Mouse (Mus musculus): ENCODE measurements around the gene Nfib. TPM values are rescaled to one million over a fixed set of nuclear protein-coding genes. Genes with fewer than 3 reads are reported as not detected.

Nfib gene
- total RNA-seq, 2 experiments from 2014 or later, result 118 to 124 TPM

DNA sequence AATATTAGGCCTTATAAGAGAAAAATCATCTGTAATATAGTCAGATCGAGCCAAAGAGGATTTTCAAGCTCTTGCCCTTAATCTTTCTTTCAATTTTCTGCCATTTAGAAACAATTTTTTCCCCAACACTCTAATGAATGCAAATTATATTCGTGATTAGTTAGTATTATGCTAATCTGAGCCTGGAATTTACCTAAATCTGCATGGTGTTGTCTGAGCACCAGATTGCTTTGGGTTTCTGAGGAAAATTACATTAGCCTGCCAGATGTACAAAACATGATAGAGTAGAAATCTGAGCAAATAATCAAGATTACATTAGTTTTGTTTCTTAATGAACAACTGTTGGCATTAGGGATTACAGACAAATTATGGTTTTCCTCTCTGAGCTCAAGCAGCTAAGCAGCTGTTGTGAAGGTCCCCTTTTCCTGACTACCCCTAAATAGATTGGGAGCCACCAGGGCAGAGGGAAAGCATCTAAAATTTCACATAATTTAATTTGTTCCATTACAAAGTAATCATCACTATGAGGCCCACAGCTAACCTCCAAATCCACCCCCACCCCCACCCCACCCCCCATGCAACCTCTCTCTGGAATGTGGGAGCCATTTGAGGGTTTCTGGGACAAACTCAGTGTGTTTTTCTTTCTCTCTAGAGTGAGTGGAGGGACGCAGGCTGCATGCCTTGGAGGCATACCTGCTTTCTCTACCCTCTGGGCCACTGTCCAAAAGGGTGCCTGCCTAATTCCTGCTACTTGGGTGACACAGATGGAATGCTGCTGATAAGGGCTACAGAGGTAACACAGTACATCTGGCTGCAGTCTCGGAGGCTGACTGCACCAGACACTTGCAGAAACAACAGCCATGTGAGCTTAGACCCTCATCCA lies 14.2 kb downstream of the Nfib start:
- DNase-seq (ENCODE audit: low spot score in 2 of 2), result no peak

DNA sequence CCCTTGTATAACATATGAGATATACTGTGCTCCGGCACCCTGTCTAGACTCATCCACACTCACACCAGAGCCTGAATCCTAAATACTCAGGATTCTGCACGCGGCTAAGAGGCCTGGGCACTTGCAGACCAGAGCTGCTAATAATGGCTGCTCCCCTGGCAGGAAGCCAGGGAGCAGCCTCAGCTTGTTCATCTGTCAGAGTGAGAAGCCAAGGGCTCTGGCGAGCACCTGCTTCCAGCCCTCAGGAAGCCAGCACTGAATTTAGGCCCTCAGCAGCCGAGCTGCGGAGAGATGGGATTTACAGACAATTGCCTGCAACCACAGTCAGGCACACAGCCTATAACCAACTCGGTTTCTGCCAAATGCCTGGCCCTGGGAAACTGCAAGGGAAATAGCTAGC lies 15.3 kb downstream of the Nfib start:
- DNase-seq (ENCODE audit: low spot score in 2 of 2), result no peak

DNA sequence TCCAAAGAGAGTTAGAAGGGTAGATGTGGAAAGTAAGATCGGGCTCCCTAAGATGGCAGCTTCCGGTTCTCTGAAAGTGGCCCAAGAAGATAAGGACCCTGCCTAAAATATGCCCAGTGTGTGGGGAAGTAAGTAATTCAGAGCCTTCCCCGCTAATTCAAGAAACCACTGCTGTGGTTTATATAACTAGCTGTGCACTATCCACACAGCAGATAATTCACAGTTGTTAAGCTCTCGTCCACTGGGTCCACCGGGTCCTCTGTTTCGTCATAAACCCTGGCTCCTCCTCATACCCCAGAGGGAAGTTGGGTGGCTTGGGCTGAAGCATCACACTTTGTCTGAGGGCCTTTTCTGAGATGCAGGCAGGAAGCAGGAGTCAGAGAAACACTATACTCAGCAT lies 19.5 kb downstream of the Nfib start:
- no peak for DNase-seq (ENCODE audit: low spot score in 2 of 2)

DNA sequence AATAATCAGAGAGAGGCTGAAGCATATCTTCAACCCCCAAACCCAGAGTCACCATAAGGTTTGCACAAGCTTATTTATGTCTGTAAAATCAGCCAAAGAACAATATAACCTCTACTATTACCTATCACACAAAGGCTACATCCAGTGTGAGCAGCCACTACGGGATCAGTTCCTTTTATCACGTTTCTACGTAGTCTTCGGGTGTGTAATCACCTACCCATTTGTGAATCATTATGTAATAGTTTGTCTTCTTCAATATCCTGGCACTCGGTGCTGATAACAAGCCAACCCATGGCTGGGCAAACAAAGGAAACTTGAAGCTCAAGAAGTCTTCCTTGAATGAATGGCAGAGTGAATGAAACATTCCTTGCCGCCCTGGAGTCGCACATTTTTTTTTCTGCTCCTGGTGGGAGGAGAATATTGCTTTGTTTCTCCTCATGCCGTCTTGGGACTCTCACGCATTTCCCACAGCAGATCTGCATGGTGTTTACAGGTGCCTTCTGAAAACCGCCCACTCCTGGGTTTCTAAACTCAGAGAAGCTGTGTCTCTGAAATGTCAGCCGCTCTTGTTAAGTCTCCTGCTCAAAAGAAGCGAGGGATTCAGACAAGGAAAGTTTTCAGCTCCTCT lies 21.3 kb downstream of the Nfib start:
- DNase-seq (ENCODE audit: low spot score in 2 of 2), result no peak

DNA sequence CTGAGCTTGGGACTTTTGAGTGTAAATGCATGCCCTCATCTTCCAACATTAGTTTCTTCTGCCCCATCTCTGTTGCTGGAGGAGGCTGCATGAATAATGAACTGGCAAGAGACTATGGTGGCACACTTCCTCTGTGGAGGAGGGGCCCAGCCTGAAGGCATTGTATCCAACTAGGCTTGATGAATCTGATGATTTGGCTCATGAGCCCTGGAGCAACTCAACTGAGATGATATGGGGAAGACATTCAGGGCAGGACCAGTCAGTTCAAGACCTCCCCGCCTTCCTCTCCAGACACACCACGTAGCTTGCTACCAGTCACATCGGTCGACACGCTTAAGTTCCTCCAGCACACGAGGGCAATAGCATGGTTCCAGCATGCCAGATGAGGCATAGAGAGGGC lies 22.0 kb downstream of the Nfib start:
- no peak for DNase-seq (ENCODE audit: low spot score in 2 of 2)

DNA sequence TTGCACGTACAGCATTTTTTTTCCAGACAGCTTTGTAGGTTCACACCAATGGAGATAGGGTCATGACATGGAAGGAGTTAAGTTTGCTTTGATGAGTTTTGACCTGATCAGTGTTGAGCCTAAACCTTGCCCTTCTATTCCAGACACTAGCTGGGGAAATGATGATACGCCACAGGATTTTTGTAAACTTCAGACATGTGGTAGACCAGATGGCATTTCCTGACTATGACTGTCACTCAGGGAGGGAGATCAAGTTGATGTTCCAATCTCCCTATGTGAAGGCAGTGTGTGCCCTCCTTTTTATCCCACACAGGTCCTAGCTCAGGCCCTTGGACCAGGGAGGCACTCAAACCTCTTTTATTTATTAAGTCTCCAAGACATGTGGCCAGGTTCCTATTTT lies 29.4 kb downstream of the Nfib start:
- no peak for DNase-seq (ENCODE audit: low spot score in 2 of 2)

DNA sequence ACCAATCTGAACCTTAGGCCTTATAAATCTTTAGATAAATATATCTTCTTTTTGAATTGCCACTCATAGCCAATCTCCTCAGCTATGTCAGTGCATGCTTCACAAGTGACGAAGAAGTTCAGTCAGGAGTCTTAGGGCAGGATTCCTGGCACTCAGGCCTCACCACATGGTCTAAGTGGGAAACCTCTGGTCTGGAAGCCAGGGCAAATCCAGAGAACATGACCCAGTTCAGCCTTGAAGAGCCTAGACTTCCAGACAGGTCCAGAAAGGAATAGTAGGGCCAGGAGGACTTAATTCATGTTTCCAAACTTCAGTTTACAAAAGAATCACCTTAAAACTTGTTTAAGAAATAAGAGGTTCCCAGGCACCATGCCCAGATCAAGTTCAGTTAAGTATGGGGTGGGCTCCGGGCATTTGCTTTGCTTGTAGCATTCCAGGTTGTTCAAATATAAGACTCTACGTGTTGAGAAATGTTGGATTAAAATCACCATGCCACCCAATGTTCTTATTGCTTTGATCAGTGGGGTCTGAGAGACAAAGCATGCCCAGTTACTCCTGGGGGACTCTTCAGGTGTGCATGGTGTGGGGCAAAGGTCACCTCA lies 38.2 kb downstream of the Nfib start:
- no peak for DNase-seq (ENCODE audit: low spot score in 2 of 2)

DNA sequence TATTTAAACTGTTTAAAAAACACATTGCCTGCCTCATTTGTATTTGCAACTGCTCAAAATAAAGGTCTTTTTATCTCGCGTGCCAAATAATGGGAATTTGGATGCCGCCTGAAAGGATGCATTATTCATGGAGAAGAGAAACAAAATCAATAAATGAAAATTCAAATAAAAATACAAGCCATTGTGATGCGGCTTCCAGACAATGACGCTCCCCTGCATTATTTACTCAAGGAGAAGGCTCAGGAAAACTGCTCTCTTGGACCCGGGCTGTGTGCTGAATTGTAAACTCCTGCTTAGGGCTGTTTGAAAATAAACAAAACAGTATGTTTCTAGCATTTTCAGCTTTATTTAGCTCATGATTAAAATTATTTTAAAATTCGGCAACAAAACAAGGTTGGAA lies 41.1 kb downstream of the Nfib start:
- no peak for DNase-seq (ENCODE audit: low spot score in 2 of 2)

DNA sequence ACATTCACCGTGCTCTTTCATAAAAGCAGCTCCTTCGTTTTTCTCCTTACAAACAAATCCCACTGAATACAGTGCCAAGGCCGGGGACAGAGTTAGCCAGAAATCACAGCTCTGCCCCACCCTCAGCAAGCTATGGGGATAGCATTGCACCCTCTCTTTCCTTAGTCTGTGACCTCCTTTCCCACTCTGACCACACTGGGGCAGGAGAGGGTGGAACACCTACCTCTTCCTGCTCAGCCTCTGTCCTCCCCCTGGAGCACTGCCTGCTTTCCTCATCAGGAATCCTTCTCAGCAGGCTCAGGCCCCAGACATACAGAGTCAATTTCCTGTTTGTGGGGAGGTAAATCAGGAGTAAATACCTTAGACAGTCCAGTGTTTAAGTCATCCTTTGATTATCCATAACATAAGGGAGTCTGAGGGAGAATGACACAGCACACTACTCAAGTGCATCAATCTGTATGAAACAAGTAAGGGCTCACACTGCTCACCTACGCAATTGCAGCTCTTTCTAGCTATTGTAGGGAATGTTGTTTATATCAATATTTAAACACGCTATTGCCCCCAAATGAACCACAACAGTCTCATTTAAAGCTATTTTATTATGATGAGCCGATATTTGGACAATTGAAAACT lies 41.7 kb downstream of the Nfib start:
- DNase-seq (ENCODE audit: low spot score in 2 of 2), result no peak

DNA sequence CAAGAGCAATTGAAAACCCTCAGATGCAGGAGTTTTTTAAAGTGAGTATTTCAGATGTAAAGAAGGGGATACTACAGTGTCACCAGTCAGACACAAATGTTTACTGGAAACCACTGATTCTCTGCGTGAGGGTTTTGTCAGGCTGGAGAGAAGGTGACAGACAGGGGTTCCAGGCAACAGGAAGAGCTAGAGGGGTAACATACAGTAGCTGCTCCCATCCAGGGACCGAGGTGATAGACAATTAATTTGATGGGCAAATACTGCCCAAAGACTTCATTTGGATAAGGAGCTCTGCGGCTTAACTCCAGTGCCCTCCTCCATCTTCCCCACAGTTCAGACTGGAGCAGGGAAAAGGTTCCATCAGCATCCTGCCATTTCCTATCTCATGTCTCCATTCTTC lies 42.9 kb downstream of the Nfib start:
- DNase-seq (ENCODE audit: low spot score in 2 of 2), result no peak

DNA sequence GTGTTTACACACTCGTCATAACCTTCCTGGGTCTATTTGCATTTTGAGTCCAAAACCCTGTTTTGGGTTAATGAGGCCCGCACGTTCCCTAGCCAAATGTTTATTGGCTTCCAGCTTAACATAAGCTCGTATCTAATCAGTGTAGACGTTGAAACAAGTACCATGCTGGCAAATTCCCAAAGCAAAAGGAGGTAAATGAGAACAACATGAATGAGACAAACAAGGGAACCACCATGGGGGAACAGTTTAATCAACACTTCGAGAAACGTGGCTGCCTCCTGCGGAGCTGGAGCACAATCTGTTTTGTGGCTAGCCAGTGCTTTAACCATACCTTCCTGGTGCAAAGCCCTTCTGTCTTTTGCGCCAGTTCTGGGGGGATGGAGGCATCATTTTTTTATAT lies 43.3 kb downstream of the Nfib start:
- DNase-seq (ENCODE audit: low spot score in 2 of 2), result no peak

DNA sequence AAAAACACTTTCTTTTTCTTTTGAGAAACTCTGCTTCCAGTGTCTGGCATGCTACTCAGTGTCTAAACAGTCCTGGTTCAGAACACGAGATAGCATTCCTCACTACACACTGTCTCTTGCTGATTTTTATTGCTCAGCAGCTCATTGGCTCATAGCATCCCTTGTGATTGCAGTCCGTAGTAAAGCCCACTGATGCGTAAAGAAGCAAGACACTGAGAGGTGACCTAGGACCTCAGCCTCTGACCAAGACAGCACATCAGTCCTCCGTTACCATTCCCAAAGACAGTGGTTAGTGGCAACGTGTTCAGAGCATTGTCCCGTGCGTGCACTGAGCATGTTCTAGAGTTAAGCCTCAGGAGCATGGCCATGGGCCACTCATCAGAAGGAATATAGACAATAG lies 44.3 kb downstream of the Nfib start:
- DNase-seq (ENCODE audit: low spot score in 2 of 2), result no peak

DNA sequence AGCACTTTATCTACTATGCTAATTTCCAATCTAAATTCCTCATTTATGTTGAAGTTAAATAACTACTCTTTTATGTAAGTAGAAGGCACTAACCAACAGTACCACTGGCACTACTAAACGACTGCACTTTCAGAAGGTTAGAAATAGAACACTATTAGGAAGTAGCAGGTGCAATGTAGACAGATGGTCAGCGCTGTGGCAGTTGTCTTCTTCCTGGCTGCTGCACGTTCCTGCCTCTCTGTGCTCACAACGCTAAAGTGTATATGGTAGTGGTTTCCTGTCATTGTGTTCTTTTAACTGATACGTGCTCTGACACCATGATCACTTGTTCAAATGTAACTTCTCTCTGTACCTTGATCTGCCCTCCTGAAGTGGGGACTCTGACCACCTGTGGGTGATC lies 59.9 kb downstream of the Nfib start:
- DNase-seq (ENCODE audit: low spot score in 2 of 2), result no peak

DNA sequence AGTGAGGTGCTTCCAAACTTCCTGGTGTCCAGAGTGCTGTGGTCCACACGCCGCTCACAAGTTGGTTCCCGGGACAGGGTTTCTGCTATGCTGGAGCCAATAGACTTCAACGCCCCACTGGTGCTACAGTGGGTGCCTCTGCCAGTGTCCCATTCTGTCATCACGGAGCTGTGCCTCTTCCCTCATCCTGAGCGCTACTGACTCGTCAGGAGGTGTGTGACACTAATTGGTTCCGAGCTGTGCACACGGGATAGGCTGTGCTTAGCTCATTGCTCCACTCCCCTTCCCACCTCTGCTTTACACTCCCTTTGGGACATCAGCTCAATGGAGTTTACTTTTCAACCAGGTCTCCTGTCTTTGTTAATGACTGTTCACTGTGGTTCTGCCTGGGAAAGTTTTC lies 60.8 kb downstream of the Nfib start:
- no peak for DNase-seq (ENCODE audit: low spot score in 2 of 2)

DNA sequence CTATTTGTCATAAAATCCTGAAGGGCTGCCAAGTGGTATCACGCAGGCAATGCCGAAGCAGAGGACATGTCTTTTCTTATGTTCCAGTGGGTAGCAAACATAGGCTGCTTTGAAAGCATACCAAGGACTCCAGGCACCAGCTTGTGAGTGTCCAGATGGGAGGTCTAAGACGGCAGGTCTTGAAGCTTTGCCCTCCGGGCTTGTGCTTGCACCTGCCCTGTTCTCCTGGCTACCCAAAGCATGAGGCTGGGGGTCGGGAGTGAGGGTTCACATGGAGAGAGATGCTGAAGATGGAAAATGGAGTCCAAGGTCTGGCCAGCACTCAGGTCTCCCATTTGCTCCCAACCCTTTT lies 61.8 kb downstream of the Nfib start:
- DNase-seq (ENCODE audit: low spot score in 2 of 2), result no peak

DNA sequence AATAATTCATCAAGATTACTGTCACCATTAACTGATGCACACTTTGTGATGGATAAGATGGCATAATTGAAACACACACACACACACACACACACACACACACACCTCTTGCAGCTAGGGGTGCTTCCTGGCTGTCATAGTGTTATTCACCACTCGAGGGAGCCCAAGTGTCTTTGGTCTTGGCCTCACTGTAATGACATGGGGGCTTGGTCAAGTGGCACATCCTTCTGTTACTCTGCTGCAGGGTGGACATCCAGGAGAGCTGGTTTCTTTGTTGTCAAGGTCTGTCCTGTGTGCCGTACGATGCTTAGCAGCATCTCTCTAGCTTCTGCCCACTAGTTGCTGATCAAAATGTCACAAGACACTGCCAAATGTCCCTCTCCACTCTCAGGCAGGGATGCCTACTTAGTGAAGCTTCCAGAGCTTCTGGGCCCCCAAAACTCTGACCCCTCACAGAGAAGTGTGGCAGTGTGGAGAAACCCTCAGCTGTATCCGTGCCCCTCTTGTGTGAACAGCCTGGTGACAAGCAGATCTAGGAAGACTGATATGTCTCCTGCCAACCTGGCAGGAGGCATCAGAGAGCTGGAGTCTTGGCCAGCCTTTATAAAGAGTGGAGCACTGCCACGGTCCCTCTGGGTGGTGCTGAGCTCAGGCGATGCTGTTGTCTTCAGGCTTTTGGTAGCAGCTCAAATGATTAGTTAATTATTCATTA lies 62.4 kb downstream of the Nfib start:
- DNase-seq (ENCODE audit: low spot score in 2 of 2), result no peak

DNA sequence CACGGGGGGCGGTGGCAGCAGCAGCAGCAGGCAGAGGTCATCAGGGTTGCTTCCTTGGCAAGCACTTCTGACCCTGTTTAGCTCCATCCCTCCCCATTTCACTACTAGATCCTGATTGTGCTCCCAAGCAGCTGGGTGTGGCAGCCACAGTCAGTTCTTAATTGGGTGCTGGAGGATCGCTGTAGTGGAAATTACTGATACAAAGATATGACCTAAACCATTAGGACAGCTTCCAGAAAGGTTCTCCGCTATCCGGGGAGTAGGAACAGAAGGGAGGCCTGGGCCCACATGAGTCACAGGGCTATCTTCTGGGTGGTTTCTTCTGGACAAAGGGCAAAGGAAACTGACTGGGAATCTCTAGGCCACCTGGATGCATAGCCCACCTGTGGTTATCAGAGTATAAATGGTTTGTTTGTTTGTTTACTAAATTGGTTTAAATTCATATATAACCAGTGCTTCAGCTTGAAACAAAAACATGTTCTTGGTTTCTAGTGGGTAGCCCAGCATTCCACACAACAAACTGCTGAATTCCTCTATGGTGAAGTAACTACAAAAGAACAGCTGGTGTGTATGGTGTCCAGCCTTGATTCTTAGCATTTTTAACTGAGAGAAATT lies 64.4 kb downstream of the Nfib start:
- no peak for DNase-seq (ENCODE audit: low spot score in 2 of 2)

DNA sequence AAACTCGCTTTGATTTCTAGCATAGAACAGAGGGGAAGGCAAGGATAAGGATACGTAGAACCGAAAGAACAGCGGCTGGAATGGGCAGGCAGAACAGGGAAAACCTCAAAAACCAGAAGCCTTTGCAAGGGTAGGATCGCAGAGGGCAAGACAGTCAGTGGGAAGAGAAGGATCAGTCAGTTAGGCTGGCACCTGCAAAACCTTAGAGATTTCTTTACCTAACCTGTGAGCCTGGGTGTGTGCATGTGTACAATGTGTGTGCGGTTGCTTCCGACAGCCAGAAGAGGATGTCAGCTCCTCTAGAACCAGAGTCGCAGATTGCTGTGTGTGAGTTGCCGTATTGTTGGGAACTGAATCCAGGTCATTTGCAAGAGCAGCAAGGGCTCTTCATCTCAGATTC lies 67.3 kb downstream of the Nfib start:
- DNase-seq (ENCODE audit: low spot score in 2 of 2), result no peak

DNA sequence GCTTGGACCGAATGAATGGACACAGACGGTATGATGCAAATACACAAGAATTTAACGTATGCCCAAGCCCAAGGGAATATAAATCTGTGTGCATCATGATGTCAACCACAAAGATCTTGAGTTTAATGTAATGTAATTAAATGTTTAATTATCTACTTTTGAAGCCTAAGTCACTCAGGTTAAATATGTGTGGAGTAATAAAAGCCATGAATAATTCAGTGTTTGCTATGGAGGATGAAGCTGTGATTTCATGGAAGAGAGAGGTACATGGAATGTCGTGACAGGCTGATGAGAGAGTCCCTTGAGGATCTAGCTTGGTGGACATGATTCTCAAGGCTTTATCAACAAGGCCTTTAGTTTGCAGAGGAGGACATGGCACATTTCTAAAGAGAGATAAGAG lies 67.9 kb downstream of the Nfib start:
- no peak for DNase-seq (ENCODE audit: low spot score in 2 of 2)

DNA sequence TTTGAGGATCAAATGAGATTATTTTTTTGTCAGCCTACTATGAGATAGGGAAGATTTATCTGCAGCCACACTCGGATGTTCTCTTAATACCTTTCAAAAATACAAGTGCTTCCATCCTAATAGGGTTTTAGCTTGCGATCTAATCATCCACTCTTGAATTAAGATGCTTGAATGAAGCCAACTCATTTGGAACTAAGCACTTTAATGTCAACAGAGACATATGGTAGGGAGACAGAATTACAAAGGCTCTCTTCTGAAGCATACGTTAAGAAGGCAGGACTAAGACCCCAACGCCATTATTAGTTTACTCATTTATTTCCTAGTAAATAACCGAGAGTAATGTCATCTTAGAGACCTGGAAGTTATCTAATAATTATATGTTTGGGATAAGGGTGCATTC lies 68.9 kb downstream of the Nfib start:
- DNase-seq (ENCODE audit: low spot score in 2 of 2), result no peak

DNA sequence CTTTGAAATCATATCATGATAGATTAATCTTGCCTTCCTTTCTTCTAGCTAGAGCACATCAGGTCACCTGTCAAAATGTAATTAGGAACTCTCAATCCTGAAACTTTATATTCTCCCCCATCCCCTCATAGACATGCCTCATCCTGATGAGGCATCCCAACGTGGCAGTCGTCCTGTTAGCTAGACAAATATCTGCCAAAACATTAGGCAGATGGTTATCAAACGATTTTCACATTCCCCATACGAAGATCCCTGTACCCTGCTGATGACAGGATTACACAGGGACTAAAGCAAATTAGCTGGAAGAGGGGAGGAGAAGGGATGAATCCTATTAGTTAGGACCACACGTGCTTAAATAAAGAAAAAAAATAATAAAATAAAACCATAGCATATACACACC lies 69.7 kb downstream of the Nfib start:
- DNase-seq (ENCODE audit: low spot score in 2 of 2), result no peak
